Mouse (Mus musculus): ENCODE measurements around the gene Ces1c. TPM values are rescaled to one million over a fixed set of nuclear protein-coding genes. Genes with fewer than 3 reads are reported as not detected.

Gene Ces1c
- polyA plus RNA-seq, 1 experiment: not detected

Other genes starting within 250 kb of the Ces1c start
- gene Capns2, start 229.9 kb downstream of the Ces1c start, polyA plus RNA-seq (2012; rRNA removed): 0.13 and 0.15 TPM in 2 replicates
- 0.42 and 0.90 TPM in 2 replicates for gene Slc6a2, start 171.2 kb downstream of the Ces1c start, polyA plus RNA-seq (2012; rRNA removed)
- not detected in 2 replicates for gene Ces1a, start 83.1 kb downstream of the Ces1c start, polyA plus RNA-seq (2012; rRNA removed)
- gene Ces1b, start 51.3 kb downstream of the Ces1c start, polyA plus RNA-seq (2012; rRNA removed): 0.27 and 0.35 TPM in 2 replicates
- 764 and 996 TPM in 2 replicates for gene Ces1d, start 66.6 kb upstream of the Ces1c start, polyA plus RNA-seq (2012; rRNA removed)
- gene Ces1e, start 98.3 kb upstream of the Ces1c start, polyA plus RNA-seq (2012; rRNA removed): 4.3 and 7.2 TPM in 2 replicates
- 19.4 and 35.6 TPM in 2 replicates for gene Ces1f, start 148.5 kb upstream of the Ces1c start, polyA plus RNA-seq (2012; rRNA removed)
- gene Ces1g, start 206.0 kb upstream of the Ces1c start, polyA plus RNA-seq (2012; rRNA removed): 0.06 TPM in 1 of 2 replicates, not detected in the other
- gene Ces1h, start 248.4 kb upstream of the Ces1c start, polyA plus RNA-seq (2012; rRNA removed): not detected in 2 replicates